Mouse (Mus musculus): ENCODE data around the gene Pkdcc.

- TF ChIP-seq CTCF (IDR thresholded peaks at IDR 0.05; ENCODE audit: control insufficient read depth, insufficient read depth, low read length) (no peak), POLR2A (IDR thresholded peaks at IDR 0.05; ENCODE audit: borderline replicate concordance, control insufficient read depth, low read depth, low read length) (no peak)
Measured at GRCm38 (mm10) chr17:83182061-83182664, 32.9 kb upstream of the Pkdcc start.

Data from bone marrow, adult 2 months (tissue).